Mouse (Mus musculus): ENCODE results near the gene Siah1a. TPM values are rescaled to one million over a fixed set of nuclear protein-coding genes. Genes with fewer than 3 reads are reported as not detected.

Gene Siah1a
- total and polyA plus RNA-seq, 3 experiments: 5.9 to 11.1 (median 8.0) TPM

GRCm38 (mm10) chr8:86735446-86736111 is 10.2 kb downstream of the Siah1a start:
- dilution Hi-C loops (cut with MboI; ENCODE audit: extremely low pct_ligation_motif_present, extremely low pct_unique_long_range_greater_than_20kb, low sequenced_read_pairs) (no loop called here), in situ Hi-C loops (cut with MboI; ENCODE audit: low pct_ligation_motif_present, low pct_unique_long_range_greater_than_20kb, low sequenced_read_pairs) (no loop called here)
- DNase-seq (ENCODE audit: extremely low read depth): no peak
- no peak overlapping the region for H3K4me2 ChIP-seq (ENCODE audit: insufficient read depth, low read depth, poor library complexity, severe bottlenecking)
- TF ChIP-seq ZC3H11A (IDR thresholded peaks at IDR 0.05; ENCODE audit: low read depth, low read length) (no peak), UBTF (IDR thresholded peaks at IDR 0.05; ENCODE audit: low read depth, low read length) (no peak), CTCF (conservative IDR thresholded peaks at IDR 0.05 in 1 of 2, IDR thresholded peaks at IDR 0.05 in 1 of 2; ENCODE audit: low read depth in 2 of 2, low read length in 2 of 2) (no peak), TBP (conservative IDR thresholded peaks at IDR 0.05; ENCODE audit: low read depth, low read length) (no peak), PAX5 (IDR thresholded peaks at IDR 0.05; ENCODE audit: low read length) (no peak)
- no peaks in the 10 kb centered on the region for H3K27me3 ChIP-seq (replicated peaks)
- H3K27ac ChIP-seq (ENCODE audit: insufficient read depth, low read depth): no peak overlapping the region
- no peak overlapping the region for H3K9ac ChIP-seq (ENCODE audit: insufficient read depth, low read depth)
- H3K79me2 ChIP-seq (replicated peaks; ENCODE audit: control insufficient read depth, extremely low read depth, insufficient read depth, poor library complexity, severe bottlenecking): peaks cover 17% of the 10 kb centered on the region
- H3K4me1 ChIP-seq (ENCODE audit: control insufficient read depth in 1 of 2, insufficient read depth in 2 of 2): peaks cover 0 to 15% of the 10 kb centered on the region in 2 experiments; a peak in 3 of 4 replicates
- no peak overlapping the region for H3K4me3 ChIP-seq (replicated peaks in 1 of 3; ENCODE audit: low read depth in 2 of 3, low read length in 2 of 3, poor library complexity in 1 of 3)
- H3K9me3 ChIP-seq (replicated peaks; ENCODE audit: low read length): no peaks in the 10 kb centered on the region
- no peaks in the 10 kb centered on the region for H3K36me3 ChIP-seq (replicated peaks in 1 of 2; ENCODE audit: control insufficient read depth in 1 of 2, insufficient read depth in 1 of 2, low read length in 1 of 2)

GRCm38 (mm10) chr8:86734954-86735353 is 10.8 kb downstream of the Siah1a start:
- Histone ChIP-seq H3K9ac (ENCODE audit: insufficient read depth, low read depth) (no peak overlapping the region), H3K27me3 (replicated peaks) (no peaks in the 10 kb centered on the region), H3K36me3 (replicated peaks in 1 of 2; ENCODE audit: control insufficient read depth in 1 of 2, insufficient read depth in 1 of 2, low read length in 1 of 2) (no peaks in the 10 kb centered on the region), H3K79me2 (replicated peaks; ENCODE audit: control insufficient read depth, extremely low read depth, insufficient read depth, poor library complexity, severe bottlenecking) (peaks cover 12% of the 10 kb centered on the region), H3K4me3 (replicated peaks in 1 of 3; ENCODE audit: low read depth in 2 of 3, low read length in 2 of 3, poor library complexity in 1 of 3) (no peak overlapping the region), H3K27ac (ENCODE audit: insufficient read depth, low read depth) (no peak overlapping the region), H3K4me2 (ENCODE audit: insufficient read depth, low read depth, poor library complexity, severe bottlenecking) (no peak overlapping the region), H3K9me3 (replicated peaks; ENCODE audit: low read length) (no peaks in the 10 kb centered on the region), H3K4me1 (ENCODE audit: control insufficient read depth in 1 of 2, insufficient read depth in 2 of 2) (peaks cover 0 to 15% of the 10 kb centered on the region in 2 experiments; a peak in 3 of 4 replicates)
- dilution Hi-C loops (cut with MboI; ENCODE audit: extremely low pct_ligation_motif_present, extremely low pct_unique_long_range_greater_than_20kb, low sequenced_read_pairs): no loop called here
- TF ChIP-seq CHD2 (IDR thresholded peaks at IDR 0.05; ENCODE audit: low read length): no peak
- no peak for TF ChIP-seq SMC3 (IDR thresholded peaks at IDR 0.05; ENCODE audit: low read depth, low read length)
- no peak for TF ChIP-seq ZMIZ1 (IDR thresholded peaks at IDR 0.05; ENCODE audit: low read depth, low read length)
- no peak for TF ChIP-seq PAX5 (IDR thresholded peaks at IDR 0.05; ENCODE audit: low read length)
- TF ChIP-seq POLR2AphosphoS2 (IDR thresholded peaks at IDR 0.05; ENCODE audit: low read depth, low read length): no peak
- TF ChIP-seq POLR2A (IDR thresholded peaks at IDR 0.05; ENCODE audit: low read depth, low read length): no peak
- TF ChIP-seq HCFC1 (IDR thresholded peaks at IDR 0.05; ENCODE audit: low read depth, low read length): no peak
- TF ChIP-seq EP300 (IDR thresholded peaks at IDR 0.05; ENCODE audit: low read length): no peak
- TF ChIP-seq KAT2A (IDR thresholded peaks at IDR 0.05; ENCODE audit: insufficient replicate concordance, low read length): no peak
- no peak for TF ChIP-seq TBP (conservative IDR thresholded peaks at IDR 0.05; ENCODE audit: low read depth, low read length)
- no peak for TF ChIP-seq MAFK (IDR thresholded peaks at IDR 0.05; ENCODE audit: insufficient replicate concordance, low read length)
- TF ChIP-seq IRF4 (IDR thresholded peaks at IDR 0.05; ENCODE audit: low read depth, low read length): no peak
- no peak for TF ChIP-seq UBTF (IDR thresholded peaks at IDR 0.05; ENCODE audit: low read depth, low read length)
- no peak for TF ChIP-seq SIN3A (IDR thresholded peaks at IDR 0.05; ENCODE audit: low read length)
- TF ChIP-seq GABPA (IDR thresholded peaks at IDR 0.05; ENCODE audit: insufficient replicate concordance, low read depth, low read length): no peak
- TF ChIP-seq MAX (IDR thresholded peaks at IDR 0.05; ENCODE audit: low read length): no peak
- DNase-seq (ENCODE audit: extremely low read depth): no peak
- in situ Hi-C loops (cut with MboI; ENCODE audit: low pct_ligation_motif_present, low pct_unique_long_range_greater_than_20kb, low sequenced_read_pairs): no loop called here

Data from CH12.LX (cell line).